Mouse (Mus musculus) left cerebral cortex, postnatal 10 days (tissue): ENCODE results near the gene Samt3. TPM values are rescaled to one million over a fixed set of nuclear protein-coding genes. Genes with fewer than 3 reads are reported as not detected.

Source experiments
- DNase-seq, 2 experiments: peaks; one replicate each; pipeline ENCODE4 v3.0.0; 2021 to 2022; ENCODE audit warnings: low spot score in 2 of 2, mixed read lengths in 1 of 2; ENCODE audit errors: extremely low spot score in 1 of 2
- intact Hi-C: fragments of 180-260 bp; cut with DNase I; formaldehyde crosslinking; loops from one replicate; pipeline ENCODE4 v1.15.1; 2025
- total RNA-seq, 2 experiments: library from RNA; stranded (reverse); gene quantifications; 2 replicates each; pipeline ENCODE4 v1.2.3; 2021

Samt3 gene
- total RNA-seq = not detected

- intact Hi-C loops = no loop called here
- DNase-seq = no peak
Measured at GRCm38 (mm10) chrX:86043899-86044298, at the start of gene Samt3. Samt3 (plus strand) TSS chrX:86044199.

- no peak for DNase-seq
- intact Hi-C loops = no loop called here
Measured at GRCm38 (mm10) chrX:86016591-86016990, 27.4 kb upstream of the Samt3 start.

GRCm38 (mm10) chrX:86088672-86089071 lies 44.7 kb downstream of the Samt3 start:
- intact Hi-C loops = no loop called here
- no peak for DNase-seq

Other genes with a start within 250 kb of the Samt3 start
- gene 5430427O19Rik, start 173.8 kb upstream of the Samt3 start, total RNA-seq = under 1 TPM in 1 of 2 experiments, not detected in 1; 0.14 TPM
- under 1 TPM; 0.26 to 0.62 TPM for gene Nr0b1, start 147.6 kb downstream of the Samt3 start, total RNA-seq